In the genomic region with DNA sequence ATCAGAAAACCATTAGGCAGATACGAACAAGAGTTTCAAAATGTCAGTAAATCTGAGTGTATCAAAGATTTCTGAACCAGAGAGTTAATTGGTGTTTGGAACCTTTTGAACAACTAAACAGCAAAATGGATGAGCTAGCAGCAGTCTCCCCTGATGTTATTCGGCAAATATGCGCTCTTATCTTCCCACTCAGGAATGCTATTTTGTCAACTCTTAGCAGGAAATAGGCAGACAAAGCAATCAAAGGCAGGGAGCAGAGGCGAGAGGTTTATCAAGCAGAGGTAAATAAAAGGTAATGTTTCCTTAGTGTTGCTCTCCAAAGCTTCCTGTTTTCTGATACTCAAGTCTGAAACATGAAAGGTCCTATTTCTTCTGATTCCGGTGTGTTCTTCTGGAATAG, we compare ENCODE assay signal across 14 mouse cellular contexts.
"Had no signal": no experiment of that assay in that cellular context is flagged by ENCODE, and none has a peak within 500 bp of the region (broad histone marks: within the 10 kb centered on the region; RNA-seq: fewer than 3 reads in every experiment).

No protein-coding gene starts in this region.

- DNase-seq: kidney, postnatal 14 days; left cerebral cortex, postnatal 4 days; lung, adult 18-20 months; lung, postnatal 10 days; midbrain, embryonic 14.5 days; retina, postnatal 1 day; right cerebral cortex, postnatal 4 days; spleen, adult 18-20 months; thymus, adult 2 months; thymus, postnatal 25 days had no signal

- H3K4me1 ChIP-seq: kidney, embryonic 15.5 days; limb, embryonic 13.5 days; neural tube, embryonic 12.5 days had no signal

- H3K27ac ChIP-seq: kidney, embryonic 15.5 days; limb, embryonic 13.5 days; liver, embryonic 14.5 days; neural tube, embryonic 12.5 days had no signal

- H3K4me3 ChIP-seq: kidney, embryonic 15.5 days; limb, embryonic 13.5 days; neural tube, embryonic 12.5 days had no signal

- H3K36me3 ChIP-seq: kidney, embryonic 15.5 days; limb, embryonic 13.5 days; neural tube, embryonic 12.5 days had no signal

- H3K4me2 ChIP-seq: kidney, embryonic 15.5 days; limb, embryonic 13.5 days; neural tube, embryonic 12.5 days had no signal

- H3K9me3 ChIP-seq: kidney, embryonic 15.5 days; limb, embryonic 13.5 days; neural tube, embryonic 12.5 days had no signal

- H3K9ac ChIP-seq: kidney, embryonic 15.5 days; limb, embryonic 13.5 days; liver, embryonic 14.5 days; neural tube, embryonic 12.5 days had no signal

- H3K27me3 ChIP-seq: kidney, embryonic 15.5 days; limb, embryonic 13.5 days; neural tube, embryonic 12.5 days had no signal
